Mouse (Mus musculus): Measurements from ENCODE around the gene Egflam. TPM values are rescaled to one million over a fixed set of nuclear protein-coding genes. Genes with fewer than 3 reads are reported as not detected.

Egflam gene
- total and polyA plus RNA-seq, 3 experiments, result not detected

DNA sequence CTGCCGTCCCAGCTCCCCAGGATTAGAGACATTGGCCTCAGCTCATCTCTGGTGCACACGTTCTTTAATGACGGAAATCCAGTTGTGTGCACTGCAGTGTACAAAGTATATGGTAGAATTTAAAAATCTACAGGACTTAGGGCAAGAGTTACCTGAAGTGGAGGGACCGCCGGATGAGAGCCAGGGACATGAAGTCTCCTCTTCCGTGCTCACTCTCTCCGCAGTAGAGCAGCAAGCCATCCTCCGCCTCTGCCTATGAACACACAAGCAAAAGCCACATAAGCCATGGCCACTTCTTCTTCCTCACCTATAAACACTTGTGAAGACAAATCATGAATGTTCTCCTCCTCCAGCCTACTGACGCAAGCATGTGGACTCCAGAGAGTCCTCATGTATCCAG, 147.2 kb downstream of the Egflam start:
- in situ Hi-C loops (cut with MboI; ENCODE audit: low pct_ligation_motif_present, low pct_unique_long_range_greater_than_20kb, low sequenced_read_pairs), result no loop called here
- H3K27ac ChIP-seq (ENCODE audit: insufficient read depth, low read depth), result no peak overlapping the region
- no peaks in the 10 kb centered on the region for H3K79me2 ChIP-seq (replicated peaks; ENCODE audit: control insufficient read depth, extremely low read depth, insufficient read depth, poor library complexity, severe bottlenecking)
- TF ChIP-seq ZKSCAN1 (IDR thresholded peaks at IDR 0.05; ENCODE audit: borderline replicate concordance, low read depth, low read length) (no peak), POLR2AphosphoS2 (IDR thresholded peaks at IDR 0.05; ENCODE audit: low read depth, low read length) (no peak), CHD2 (IDR thresholded peaks at IDR 0.05; ENCODE audit: low read length) (no peak), NRF1 (IDR thresholded peaks at IDR 0.05; ENCODE audit: low read depth, low read length) (no peak), POLR2A (IDR thresholded peaks at IDR 0.05; ENCODE audit: low read depth, low read length) (no peak), ZMIZ1 (IDR thresholded peaks at IDR 0.05; ENCODE audit: low read depth, low read length) (no peak), IRF4 (IDR thresholded peaks at IDR 0.05; ENCODE audit: low read depth, low read length) (no peak), TCF12 (IDR thresholded peaks at IDR 0.05; ENCODE audit: low read depth, low read length) (no peak), JUND (conservative IDR thresholded peaks at IDR 0.05; ENCODE audit: low read depth, low read length) (no peak), MXI1 (IDR thresholded peaks at IDR 0.05; ENCODE audit: low read depth, low read length) (no peak), CHD1 (IDR thresholded peaks at IDR 0.05; ENCODE audit: low read depth, low read length) (no peak), ELF1 (IDR thresholded peaks at IDR 0.05; ENCODE audit: low read depth, low read length) (no peak), E2F4 (IDR thresholded peaks at IDR 0.05; ENCODE audit: insufficient replicate concordance, low read depth, low read length) (no peak), GABPA (IDR thresholded peaks at IDR 0.05; ENCODE audit: insufficient replicate concordance, low read depth, low read length) (no peak)
- H3K9me3 ChIP-seq (replicated peaks; ENCODE audit: low read length), result peaks cover 30% of the 10 kb centered on the region
- H3K4me3 ChIP-seq (replicated peaks in 1 of 3; ENCODE audit: low read depth in 2 of 3, low read length in 2 of 3, poor library complexity in 1 of 3), result no peak overlapping the region
- H3K27me3 ChIP-seq (replicated peaks), result peaks cover 87% of the 10 kb centered on the region
- no peak overlapping the region for H3K4me2 ChIP-seq (ENCODE audit: insufficient read depth, low read depth, poor library complexity, severe bottlenecking)
- no peaks in the 10 kb centered on the region for H3K36me3 ChIP-seq (replicated peaks in 1 of 2; ENCODE audit: control insufficient read depth in 1 of 2, insufficient read depth in 1 of 2, low read length in 1 of 2)
- no peak overlapping the region for H3K9ac ChIP-seq (ENCODE audit: insufficient read depth, low read depth)
- dilution Hi-C loops (cut with MboI; ENCODE audit: extremely low pct_ligation_motif_present, extremely low pct_unique_long_range_greater_than_20kb, low sequenced_read_pairs), result no loop called here
- no peaks in the 10 kb centered on the region for H3K4me1 ChIP-seq (ENCODE audit: control insufficient read depth in 1 of 2, insufficient read depth in 2 of 2)
- DNase-seq (ENCODE audit: extremely low read depth), result no peak

- H3K79me2 ChIP-seq (replicated peaks; ENCODE audit: control insufficient read depth, extremely low read depth, insufficient read depth, poor library complexity, severe bottlenecking), result no peaks in the 10 kb centered on the region
- no peak overlapping the region for H3K4me3 ChIP-seq (replicated peaks in 1 of 3; ENCODE audit: low read depth in 2 of 3, low read length in 2 of 3, poor library complexity in 1 of 3)
- TF ChIP-seq JUND (conservative IDR thresholded peaks at IDR 0.05; ENCODE audit: low read depth, low read length), result no peak
- no peak for TF ChIP-seq MEF2A (IDR thresholded peaks at IDR 0.05; ENCODE audit: borderline replicate concordance, low read depth, low read length)
- TF ChIP-seq E2F4 (IDR thresholded peaks at IDR 0.05; ENCODE audit: insufficient replicate concordance, low read depth, low read length), result no peak
- no peak for TF ChIP-seq BHLHE40 (IDR thresholded peaks at IDR 0.05; ENCODE audit: low read depth, low read length)
- no peak for TF ChIP-seq MAX (IDR thresholded peaks at IDR 0.05; ENCODE audit: low read length)
- TF ChIP-seq EP300 (IDR thresholded peaks at IDR 0.05; ENCODE audit: low read length), result no peak
- TF ChIP-seq TCF12 (IDR thresholded peaks at IDR 0.05; ENCODE audit: low read depth, low read length), result no peak
- TF ChIP-seq POLR2A (IDR thresholded peaks at IDR 0.05; ENCODE audit: low read depth, low read length), result no peak
- no peak for TF ChIP-seq POLR2AphosphoS2 (IDR thresholded peaks at IDR 0.05; ENCODE audit: low read depth, low read length)
- TF ChIP-seq USF1 (IDR thresholded peaks at IDR 0.05; ENCODE audit: low read depth, low read length), result no peak
- in situ Hi-C loops (cut with MboI; ENCODE audit: low pct_ligation_motif_present, low pct_unique_long_range_greater_than_20kb, low sequenced_read_pairs) (no loop called here), dilution Hi-C loops (cut with MboI; ENCODE audit: extremely low pct_ligation_motif_present, extremely low pct_unique_long_range_greater_than_20kb, low sequenced_read_pairs) (no loop called here)
- no peak overlapping the region for H3K4me2 ChIP-seq (ENCODE audit: insufficient read depth, low read depth, poor library complexity, severe bottlenecking)
- H3K27me3 ChIP-seq (replicated peaks), result peaks cover 86% of the 10 kb centered on the region
- no peaks in the 10 kb centered on the region for H3K36me3 ChIP-seq (replicated peaks in 1 of 2; ENCODE audit: control insufficient read depth in 1 of 2, insufficient read depth in 1 of 2, low read length in 1 of 2)
- H3K9me3 ChIP-seq (replicated peaks; ENCODE audit: low read length), result peaks cover 30% of the 10 kb centered on the region
- no peak overlapping the region for H3K27ac ChIP-seq (ENCODE audit: insufficient read depth, low read depth)
- H3K4me1 ChIP-seq (ENCODE audit: control insufficient read depth in 1 of 2, insufficient read depth in 2 of 2), result no peaks in the 10 kb centered on the region
- no peak overlapping the region for H3K9ac ChIP-seq (ENCODE audit: insufficient read depth, low read depth)
- DNase-seq (ENCODE audit: extremely low read depth), result no peak
Measured at GRCm38 (mm10) chr15:7249216-7249615, 149.0 kb downstream of the Egflam start.
